Mouse (Mus musculus): ENCODE data around the gene Gm6880. TPM values are rescaled to one million over a fixed set of nuclear protein-coding genes. Genes with fewer than 3 reads are reported as not detected.
"Not testable (repeated sequence)": the region's sequence is repeated elsewhere in the genome, so short reads cannot be mapped to it uniquely, and the experiment has no call there.

The Gm6880 gene
- not detected in 2 replicates for polyA plus RNA-seq (2012; ENCODE audit: insufficient read depth, low replicate concordance)

GRCm38 (mm10) chrX:74481349-74481885, at the start of gene Gm6880:
Gene Gm6880 (minus strand): TSS chrX:74481399.
- H3K27me3 ChIP-seq (replicated peaks); H3K4me1 ChIP-seq; H3K9me3 ChIP-seq; H3K36me3 ChIP-seq (replicated peaks; ENCODE audit: low read length); H3K4me3 ChIP-seq (replicated peaks): not testable (repeated sequence)

- H3K9me3 ChIP-seq; H3K4me3 ChIP-seq (replicated peaks); H3K36me3 ChIP-seq (replicated peaks; ENCODE audit: low read length); H3K27me3 ChIP-seq (replicated peaks); H3K4me1 ChIP-seq: not testable (repeated sequence)
Measured at GRCm38 (mm10) chrX:74517461-74517860, 36.3 kb upstream of the Gm6880 start.

- H3K4me3 ChIP-seq (replicated peaks), result no peak overlapping the region
- peaks cover 6% of the 10 kb centered on the region for H3K27me3 ChIP-seq (replicated peaks)
- no peak for TF ChIP-seq GATA1 (IDR thresholded peaks at IDR 0.05; ENCODE audit: borderline replicate concordance, low read length)
Measured at GRCm38 (mm10) chrX:74497131-74497530, 15.9 kb upstream of the Gm6880 start.

DNA sequence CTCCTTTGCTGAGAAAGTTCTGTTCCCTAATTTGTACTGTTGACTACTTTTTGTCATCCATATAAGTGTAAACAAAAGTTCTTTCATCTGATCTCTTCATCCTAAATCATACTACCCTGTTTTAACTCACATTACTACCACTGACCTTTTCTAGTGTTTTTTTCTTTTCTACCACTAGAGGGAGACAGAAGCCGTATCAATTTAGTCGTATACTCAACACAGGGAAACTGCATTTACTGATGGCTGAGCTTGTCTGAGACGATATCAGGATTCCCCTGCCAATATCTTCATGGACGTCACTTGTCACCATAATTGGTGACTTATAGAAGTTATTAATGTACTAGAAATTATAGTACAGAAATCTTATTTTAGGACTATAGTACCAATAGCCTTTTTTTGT, 28.4 kb downstream of the Gm6880 start:
- Histone ChIP-seq H3K27me3 (replicated peaks) (peaks cover 7% of the 10 kb centered on the region), H3K9me3 (no peaks in the 10 kb centered on the region), H3K36me3 (replicated peaks; ENCODE audit: low read length) (peaks cover 55% of the 10 kb centered on the region), H3K4me3 (replicated peaks) (no peak overlapping the region), H3K4me1 (peaks cover 14% of the 10 kb centered on the region)
- no peak for TF ChIP-seq FLI1 (IDR thresholded peaks at IDR 0.05; ENCODE audit: low read length)
- no peak for TF ChIP-seq GATA1 (IDR thresholded peaks at IDR 0.05; ENCODE audit: borderline replicate concordance, low read length)

More at GRCm38 (mm10) chrX:74497131-74497530, 15.9 kb upstream of the Gm6880 start:
- H3K4me1 ChIP-seq, result no peaks in the 10 kb centered on the region
- no peaks in the 10 kb centered on the region for H3K36me3 ChIP-seq (replicated peaks; ENCODE audit: low read length)
- no peaks in the 10 kb centered on the region for H3K9me3 ChIP-seq

GRCm38 (mm10) chrX:74451157-74451912, 29.9 kb downstream of the Gm6880 start:
- Histone ChIP-seq H3K4me3 (replicated peaks) (no peak overlapping the region), H3K36me3 (replicated peaks; ENCODE audit: low read length) (peaks cover 69% of the 10 kb centered on the region), H3K9me3 (no peaks in the 10 kb centered on the region), H3K4me1 (peaks cover 14% of the 10 kb centered on the region), H3K27me3 (replicated peaks) (peaks cover 9% of the 10 kb centered on the region)
- TF ChIP-seq GATA1 (IDR thresholded peaks at IDR 0.05; ENCODE audit: borderline replicate concordance, low read length) (no peak), FLI1 (IDR thresholded peaks at IDR 0.05; ENCODE audit: low read length) (no peak)

Other genes starting within 250 kb of the Gm6880 start
- 106 and 299 TPM in 2 replicates for gene Flna, start 231.6 kb downstream of the Gm6880 start, polyA plus RNA-seq (2012; ENCODE audit: insufficient read depth, low replicate concordance)
- 39.1 and 49.4 TPM in 2 replicates for gene Emd, start 226.7 kb downstream of the Gm6880 start, polyA plus RNA-seq (2012; ENCODE audit: insufficient read depth, low replicate concordance)
- gene Rpl10, start 210.6 kb downstream of the Gm6880 start, polyA plus RNA-seq (2012; ENCODE audit: insufficient read depth, low replicate concordance), result 328 and 1,584 TPM in 2 replicates
- gene Taz, start 199.5 kb downstream of the Gm6880 start, polyA plus RNA-seq (2012; ENCODE audit: insufficient read depth, low replicate concordance), result 29.6 and 48.2 TPM in 2 replicates
- gene Dnase1l1, start 199.1 kb downstream of the Gm6880 start, polyA plus RNA-seq (2012; ENCODE audit: insufficient read depth, low replicate concordance), result 2.8 TPM in 1 of 2 replicates, not detected in the other
- gene Atp6ap1, start 184.3 kb downstream of the Gm6880 start, polyA plus RNA-seq (2012; ENCODE audit: insufficient read depth, low replicate concordance), result 10.7 and 29.6 TPM in 2 replicates
- 38.9 and 88.6 TPM in 2 replicates for gene Gdi1, start 176.4 kb downstream of the Gm6880 start, polyA plus RNA-seq (2012; ENCODE audit: insufficient read depth, low replicate concordance)
- gene Fam50a, start 168.4 kb downstream of the Gm6880 start, polyA plus RNA-seq (2012; ENCODE audit: insufficient read depth, low replicate concordance), result 3.0 and 35.7 TPM in 2 replicates
- gene Plxna3, start 152.3 kb downstream of the Gm6880 start, polyA plus RNA-seq (2012; ENCODE audit: insufficient read depth, low replicate concordance), result 1.3 TPM in 1 of 2 replicates, not detected in the other
- 7.0 and 8.9 TPM in 2 replicates for gene Lage3, start 127.8 kb downstream of the Gm6880 start, polyA plus RNA-seq (2012; ENCODE audit: insufficient read depth, low replicate concordance)
- 21.1 TPM in 1 of 2 replicates, not detected in the other for gene Ubl4a, start 108.2 kb downstream of the Gm6880 start, polyA plus RNA-seq (2012; ENCODE audit: insufficient read depth, low replicate concordance)
- 1.9 and 3.3 TPM in 2 replicates for gene Slc10a3, start 108.0 kb downstream of the Gm6880 start, polyA plus RNA-seq (2012; ENCODE audit: insufficient read depth, low replicate concordance)
- 4.0 and 8.8 TPM in 2 replicates for gene Fam3a, start 88.1 kb downstream of the Gm6880 start, polyA plus RNA-seq (2012; ENCODE audit: insufficient read depth, low replicate concordance)
- 16.4 and 19.2 TPM in 2 replicates for gene Ikbkg, start 88.1 kb downstream of the Gm6880 start, polyA plus RNA-seq (2012; ENCODE audit: insufficient read depth, low replicate concordance)
- 5.2 and 16.4 TPM in 2 replicates for gene G6pdx, start 52.2 kb downstream of the Gm6880 start, polyA plus RNA-seq (2012; ENCODE audit: insufficient read depth, low replicate concordance)
- not detected in 2 replicates for gene Olfr1326-ps1, start 93.5 kb upstream of the Gm6880 start, polyA plus RNA-seq (2012; ENCODE audit: insufficient read depth, low replicate concordance)
- gene Olfr1325, start 111.3 kb upstream of the Gm6880 start, polyA plus RNA-seq (2012; ENCODE audit: insufficient read depth, low replicate concordance), result not detected in 2 replicates
- gene Gm5640, start 164.2 kb upstream of the Gm6880 start, polyA plus RNA-seq (2012; ENCODE audit: insufficient read depth, low replicate concordance), result not detected in 2 replicates